ENCODE assay signal across 9 mouse cellular contexts in genomic region chr14:27031142-27031541, GRCm38 (mm10). TPM values are rescaled to one million over a fixed set of nuclear protein-coding genes. Genes with fewer than 3 reads are reported as not detected.
DNase-seq lines count a peak whose midpoint lies in the region; ATAC-seq lines count a peak whose summit lies in the region.
"Had no signal": no experiment of that assay in that cellular context is flagged by ENCODE, and none has a peak within 500 bp of the region (broad histone marks: within the 10 kb centered on the region; RNA-seq: fewer than 3 reads in every experiment).

No protein-coding gene starts in this region.

- no peak overlapping the region for H3K4me2 ChIP-seq in hindbrain, embryonic 16.5 days (ENCODE audit: low read length)
- H3K4me2 ChIP-seq in heart, embryonic 11.5 days, result no peak overlapping the region

- DNase-seq in hindbrain, embryonic 10.5 days (ENCODE audit: low spot score), result peak; percentile 82
- DNase-seq in T-cell, adult 2 months (ENCODE audit: low spot score), result peak; percentile 57
- peak; percentile 89 for DNase-seq in embryo, embryonic 10 days (ENCODE audit: low spot score)
- peak; percentile 10 to 43 for DNase-seq in left cerebral cortex, postnatal 36 days (ENCODE audit: low spot score in 2 of 2)
- DNase-seq in naive thymus-derived CD4-positive, alpha-beta T cell, adult 2 months (ENCODE audit: low read depth), result peak; percentile 77
- DNase-seq in thymus, postnatal 0 days (ENCODE audit: low spot score), result peak; percentile 68

- no peak for ATAC-seq in hindbrain, embryonic 16.5 days
- ATAC-seq in heart, embryonic 11.5 days (replicated peaks; ENCODE audit: insufficient number of reproducible peaks, low FRiP score, low TSS enrichment), result 0 out of 2 replicates have a peak, but pooled peaks have one; percentile 2

- H3K27ac ChIP-seq in hindbrain, embryonic 10.5 days, result no peak overlapping the region
- H3K27ac ChIP-seq in hindbrain, embryonic 16.5 days (ENCODE audit: low read depth, low read length), result no peak overlapping the region
- H3K27ac ChIP-seq in heart, embryonic 11.5 days (ENCODE audit: low read depth, low read length), result no peak overlapping the region
- H3K27ac ChIP-seq: macrophage had no signal

- H3K4me1 ChIP-seq in hindbrain, embryonic 10.5 days (replicated peaks), result no peaks in the 10 kb centered on the region
- H3K4me1 ChIP-seq in hindbrain, embryonic 16.5 days (ENCODE audit: control insufficient read depth, insufficient read depth, low read depth, low read length), result no peaks in the 10 kb centered on the region
- no peaks in the 10 kb centered on the region; the same call in 1 of the 2 replicates for H3K4me1 ChIP-seq in heart, embryonic 11.5 days (ENCODE audit: control insufficient read depth, insufficient read depth, low read length)

- no peaks in the 10 kb centered on the region for H3K36me3 ChIP-seq in hindbrain, embryonic 10.5 days
- no peaks in the 10 kb centered on the region for H3K36me3 ChIP-seq in hindbrain, embryonic 16.5 days (ENCODE audit: control insufficient read depth, insufficient read depth, low read length)
- no peaks in the 10 kb centered on the region for H3K36me3 ChIP-seq in heart, embryonic 11.5 days (ENCODE audit: control insufficient read depth, insufficient read depth, low read length)

- no peaks in the 10 kb centered on the region for H3K27me3 ChIP-seq in hindbrain, embryonic 10.5 days (ENCODE audit: insufficient read depth, poor library complexity, severe bottlenecking)
- H3K27me3 ChIP-seq in hindbrain, embryonic 16.5 days (replicated peaks; ENCODE audit: control insufficient read depth, insufficient read depth, low read length), result no peaks in the 10 kb centered on the region; the same call in 1 of the 2 replicates
- no peaks in the 10 kb centered on the region for H3K27me3 ChIP-seq in heart, embryonic 11.5 days (ENCODE audit: control insufficient read depth, insufficient read depth, low read length)

- H3K9ac ChIP-seq in hindbrain, embryonic 16.5 days (ENCODE audit: low read depth, low read length), result no peak overlapping the region
- H3K9ac ChIP-seq in heart, embryonic 11.5 days (ENCODE audit: low read depth, low read length), result no peak overlapping the region

- 17% methylated on average over 4 of the region's 4 CpGs for whole genome bisulfite sequencing in hindbrain, embryonic 10.5 days
- 17% methylated on average over 4 of the region's 4 CpGs for WGBS in hindbrain, embryonic 16.5 days
- 18% methylated on average over 4 of the region's 4 CpGs for WGBS in heart, embryonic 11.5 days (ENCODE audit: insufficient replicate concordance)

- no peak overlapping the region for H3K4me3 ChIP-seq in hindbrain, embryonic 10.5 days
- no peak overlapping the region for H3K4me3 ChIP-seq in hindbrain, embryonic 16.5 days (ENCODE audit: low read length)
- no peak overlapping the region for H3K4me3 ChIP-seq in heart, embryonic 11.5 days (ENCODE audit: low read depth, low read length)

- intact Hi-C loops in left cerebral cortex, postnatal 36 days (cut with DNase I), result loop anchor here (2.0 to 10.0 kb wide), 3 partner anchors 59 to 246 kb away; partner anchors contain the start of gene Appl1

- H3K9me3 ChIP-seq in hindbrain, embryonic 10.5 days, result no peaks in the 10 kb centered on the region
- H3K9me3 ChIP-seq in hindbrain, embryonic 16.5 days (ENCODE audit: control insufficient read depth, low read length), result no peaks in the 10 kb centered on the region
- no peaks in the 10 kb centered on the region for H3K9me3 ChIP-seq in heart, embryonic 11.5 days (replicated peaks; ENCODE audit: control insufficient read depth, low read length)

RNA-seq across cellular contexts. Expression of gene Il17rd, which starts 7.6 kb away (rescaled TPM):
- 4.0 and 6.5 TPM in 2 replicates for polyA plus RNA-seq in hindbrain, embryonic 10.5 days (2016; fragmentation: Nextera tagmentation; extraction: Ambion mirVana)
- 2.5 and 2.8 TPM in 2 replicates for polyA plus RNA-seq in hindbrain, embryonic 16.5 days (2015; fragmentation: Nextera tagmentation; extraction: Ambion mirVana)
- 1.5 and 2.1 TPM in 2 replicates for polyA plus RNA-seq in heart, embryonic 11.5 days (2014; fragmentation: Nextera tagmentation; extraction: Ambion mirVana)
- total RNA-seq in left cerebral cortex, postnatal 36 days (2021), result 1 to 10 TPM; 2.1 to 2.3 TPM
- polyA plus RNA-seq in thymus, postnatal 0 days (2015; fragmentation: Nextera tagmentation; extraction: Ambion mirVana), result 0.19 and 0.20 TPM in 2 replicates

RNA-seq across cellular contexts. Expression of gene Hesx1, which starts 36.9 kb away (rescaled TPM):
- 0.42 and 1.2 TPM in 2 replicates for polyA plus RNA-seq in hindbrain, embryonic 10.5 days (2016; fragmentation: Nextera tagmentation; extraction: Ambion mirVana)
- 0.32 and 0.48 TPM in 2 replicates for polyA plus RNA-seq in hindbrain, embryonic 16.5 days (2015; fragmentation: Nextera tagmentation; extraction: Ambion mirVana)
- 0.76 and 1.7 TPM in 2 replicates for polyA plus RNA-seq in heart, embryonic 11.5 days (2014; fragmentation: Nextera tagmentation; extraction: Ambion mirVana)
- total RNA-seq in left cerebral cortex, postnatal 36 days (2021), result not detected
- polyA plus RNA-seq in thymus, postnatal 0 days (2015; fragmentation: Nextera tagmentation; extraction: Ambion mirVana), result 1.4 and 2.1 TPM in 2 replicates

Comparison
In these comparisons a context has a peak if more than half of its experiments do, and no peak if none do; other contexts are left out.
1. DNase-seq: peak in every context shown above with its lines; median percentile 89 in embryo, embryonic 10 days; 82 in hindbrain, embryonic 10.5 days; 77 in naive thymus-derived CD4-positive, alpha-beta T cell, adult 2 months; 68 in thymus, postnatal 0 days; 57 in T-cell, adult 2 months; 26 in left cerebral cortex, postnatal 36 days.